Mouse (Mus musculus) cerebellum, postnatal 14 days (tissue): ENCODE measurements at regions not wholly inside any gene's neighbourhood (a gene's known extent, or its start where the extent isn't known, plus 50 kb on each side); places are given as distances from the start of the nearest gene placed in this dataset.
"Not testable (repeated sequence)": the region's sequence is repeated elsewhere in the genome, so short reads cannot be mapped to it uniquely, and the experiment has no call there.

Source experiments
- DNase-seq, 2 experiments: peaks; one replicate each; pipeline ENCODE4 v3.0.0; 2021; ENCODE audit warnings: mixed read lengths in 2 of 2

- no peak for DNase-seq
Measured at GRCm38 (mm10) chrX:166809165-166809564, 223.6 kb upstream of the Egfl6 start.

DNA sequence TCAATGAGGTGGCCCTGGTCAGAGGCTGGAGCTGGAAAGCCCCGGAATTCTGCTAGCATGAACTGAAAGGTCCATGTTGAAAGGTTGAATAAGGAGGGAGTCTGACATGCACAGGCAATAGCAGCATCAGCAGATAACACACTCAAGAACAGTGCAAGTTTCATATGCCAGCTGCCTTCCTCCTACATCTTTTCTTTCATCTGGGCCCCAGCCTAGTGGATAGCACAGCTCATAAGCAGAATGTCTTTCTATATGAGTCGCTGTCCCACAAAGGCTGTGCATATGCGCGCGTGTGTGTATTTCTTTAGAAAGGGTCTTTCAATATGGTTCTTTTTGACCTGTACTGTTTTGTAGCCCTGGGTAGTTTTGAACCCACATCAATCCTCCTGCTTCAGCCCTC lies 222.7 kb upstream of the Egfl6 start:
- DNase-seq: no peak

DNA sequence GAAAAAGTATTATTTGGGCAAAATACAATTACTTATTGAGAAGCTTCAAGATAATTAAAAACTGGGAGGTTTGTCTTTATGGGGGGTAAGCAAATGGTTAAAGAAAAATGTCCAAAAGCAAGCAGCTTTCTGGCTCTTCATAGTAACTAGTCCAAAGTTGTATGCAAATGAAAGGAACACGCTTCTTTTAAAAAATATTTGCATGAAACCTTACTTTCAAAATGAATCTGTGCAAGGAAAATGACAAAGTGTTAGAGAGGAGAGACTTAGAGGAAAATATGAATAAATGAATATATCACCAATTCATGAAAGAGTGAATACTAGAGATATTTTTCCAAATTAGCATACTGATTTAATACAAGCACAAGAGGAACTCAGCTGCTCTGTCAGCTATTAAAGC lies 220.4 kb upstream of the Egfl6 start:
- no peak for DNase-seq

- DNase-seq: no peak
Measured at GRCm38 (mm10) chrX:166805480-166805879, 220.0 kb upstream of the Egfl6 start.

DNA sequence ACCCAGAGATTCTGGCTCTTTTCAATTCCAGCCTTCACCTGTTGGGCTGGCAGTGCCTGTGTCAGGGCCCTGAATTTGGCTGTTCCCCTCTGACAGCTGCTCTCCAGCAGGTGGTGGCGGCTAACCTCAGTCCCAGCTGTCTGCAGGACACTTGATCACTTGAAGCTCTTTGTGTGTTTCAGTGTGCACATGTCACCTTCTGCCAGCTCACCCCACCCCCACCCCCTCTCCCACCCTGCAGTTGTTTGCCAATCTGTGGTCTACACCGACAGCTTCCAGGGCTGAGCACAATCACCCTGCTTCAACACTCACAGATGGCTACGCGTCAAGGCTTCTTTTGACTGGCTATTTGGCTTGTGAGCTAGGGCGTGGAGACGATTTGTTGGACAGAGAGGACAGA lies 217.7 kb upstream of the Egfl6 start:
- DNase-seq: peak; percentile 66 to 75

- no peak for DNase-seq
Measured at GRCm38 (mm10) chrX:166801017-166801416, 215.5 kb upstream of the Egfl6 start.

DNA sequence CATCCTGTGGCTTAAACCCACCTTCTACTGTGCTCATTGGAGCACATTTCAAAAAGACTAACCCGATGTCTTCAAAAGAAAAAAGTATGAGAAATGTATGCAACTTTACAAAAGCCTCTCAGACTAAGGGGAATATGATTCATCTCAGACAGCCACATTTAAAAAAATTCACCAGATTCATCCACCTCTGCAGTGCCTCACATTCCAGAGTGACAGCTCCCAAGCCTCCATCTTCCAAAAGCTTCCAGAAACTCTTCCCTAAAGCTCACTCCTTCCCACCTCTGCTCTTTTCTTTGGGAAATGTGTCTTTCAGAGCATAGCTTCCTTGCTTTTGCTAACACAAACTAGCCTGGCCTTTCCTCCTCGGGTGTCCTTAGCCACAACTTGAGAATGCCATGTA lies 210.1 kb upstream of the Egfl6 start:
- no peak for DNase-seq

DNA sequence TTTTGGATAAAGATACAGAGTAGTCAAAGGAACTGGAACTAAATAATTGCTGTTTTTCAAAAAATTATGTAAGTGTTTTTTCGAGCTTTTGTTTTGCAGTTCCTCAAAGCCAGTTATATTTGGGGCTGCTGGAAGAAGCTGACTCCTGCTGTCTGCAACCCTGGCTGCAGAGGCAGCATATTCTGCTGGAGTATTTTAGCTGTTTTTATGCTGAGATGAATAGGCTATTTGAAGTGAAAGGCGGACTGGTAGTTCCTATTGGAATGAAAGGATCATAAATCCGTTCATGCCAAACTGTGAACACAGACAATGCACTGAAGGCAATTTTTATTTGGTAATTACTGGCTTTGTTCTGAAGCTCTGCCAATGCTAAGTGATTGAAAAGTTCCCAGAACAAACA lies 203.5 kb upstream of the Egfl6 start:
- DNase-seq: no peak

GRCm38 (mm10) chrX:166787137-166787536 lies 201.6 kb upstream of the Egfl6 start:
- DNase-seq: not testable (repeated sequence)

DNA sequence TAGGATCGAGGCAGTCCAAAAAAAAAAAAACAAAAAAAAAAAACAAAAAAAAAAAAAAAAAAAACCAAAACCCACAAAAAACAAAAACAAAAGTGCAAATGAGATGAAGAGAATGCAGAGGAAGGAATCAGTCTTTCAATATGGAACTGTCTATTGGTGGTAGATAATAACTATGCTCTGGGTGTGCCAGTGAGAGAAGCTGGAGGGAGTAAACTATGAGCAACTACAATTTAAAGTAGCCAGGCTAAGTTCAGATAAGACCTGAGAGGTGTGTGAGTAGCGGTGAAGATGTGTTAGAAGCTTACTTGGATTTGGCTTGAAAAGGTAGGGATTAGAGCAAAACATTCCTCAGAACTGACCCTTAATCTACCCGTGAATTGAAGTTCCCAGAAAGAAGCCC lies 200.1 kb upstream of the Egfl6 start:
- no peak for DNase-seq

- no peak for DNase-seq
Measured at GRCm38 (mm10) chrX:166783377-166783776, 197.9 kb upstream of the Egfl6 start.

GRCm38 (mm10) chrX:166779334-166780092 lies 194.0 kb upstream of the Egfl6 start:
- peak; percentile 44 for DNase-seq

DNA sequence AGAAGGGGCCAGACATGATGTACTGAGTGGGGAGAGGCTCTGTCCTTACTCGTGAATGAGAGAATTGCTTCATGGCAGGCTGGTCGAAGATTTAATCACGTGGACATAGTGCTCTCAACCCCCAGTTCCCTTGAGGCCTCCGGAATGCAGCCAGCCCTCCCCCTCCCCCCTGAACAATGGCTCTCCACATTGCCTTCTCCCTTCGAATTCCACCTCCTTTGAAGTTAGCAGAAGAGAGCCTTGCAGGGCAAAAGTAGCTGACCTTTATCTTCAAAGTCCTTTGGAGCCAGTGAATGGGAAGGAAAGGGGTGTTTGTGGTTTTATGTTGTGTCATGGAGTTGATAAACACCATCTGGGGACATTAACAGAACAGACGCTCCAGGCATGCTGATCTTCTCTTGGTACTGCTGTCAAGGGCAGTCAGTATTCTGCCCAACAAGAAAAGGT lies 187.9 kb upstream of the Egfl6 start:
- peak in 1 of 2 experiments; percentile 24 for DNase-seq

- DNase-seq: no peak
Measured at GRCm38 (mm10) chrX:166766991-166767390, 181.5 kb upstream of the Egfl6 start.

- DNase-seq: no peak
Measured at GRCm38 (mm10) chrX:166765647-166766046, 180.1 kb upstream of the Egfl6 start.

DNA sequence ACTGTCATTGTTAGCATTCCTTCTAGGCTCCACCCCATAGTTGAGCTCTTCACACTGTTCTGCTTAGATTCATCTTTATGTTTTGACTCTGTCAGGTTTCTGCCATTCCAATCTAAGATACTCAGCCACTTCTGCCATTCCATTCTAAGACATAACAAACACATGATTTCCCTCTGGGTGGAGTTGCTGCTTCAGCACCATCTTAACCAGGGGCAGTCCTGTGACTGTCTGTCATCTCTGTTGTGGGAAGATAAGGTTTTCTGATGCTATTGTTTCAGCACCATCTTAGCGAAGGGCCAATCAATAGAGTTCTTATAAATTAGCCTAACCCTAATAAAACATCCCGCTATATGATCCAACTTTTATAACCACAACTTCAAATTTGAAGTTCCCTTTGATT lies 176.6 kb upstream of the Egfl6 start:
- no peak for DNase-seq

GRCm38 (mm10) chrX:166757152-166757551 lies 171.6 kb upstream of the Egfl6 start:
- no peak for DNase-seq

DNA sequence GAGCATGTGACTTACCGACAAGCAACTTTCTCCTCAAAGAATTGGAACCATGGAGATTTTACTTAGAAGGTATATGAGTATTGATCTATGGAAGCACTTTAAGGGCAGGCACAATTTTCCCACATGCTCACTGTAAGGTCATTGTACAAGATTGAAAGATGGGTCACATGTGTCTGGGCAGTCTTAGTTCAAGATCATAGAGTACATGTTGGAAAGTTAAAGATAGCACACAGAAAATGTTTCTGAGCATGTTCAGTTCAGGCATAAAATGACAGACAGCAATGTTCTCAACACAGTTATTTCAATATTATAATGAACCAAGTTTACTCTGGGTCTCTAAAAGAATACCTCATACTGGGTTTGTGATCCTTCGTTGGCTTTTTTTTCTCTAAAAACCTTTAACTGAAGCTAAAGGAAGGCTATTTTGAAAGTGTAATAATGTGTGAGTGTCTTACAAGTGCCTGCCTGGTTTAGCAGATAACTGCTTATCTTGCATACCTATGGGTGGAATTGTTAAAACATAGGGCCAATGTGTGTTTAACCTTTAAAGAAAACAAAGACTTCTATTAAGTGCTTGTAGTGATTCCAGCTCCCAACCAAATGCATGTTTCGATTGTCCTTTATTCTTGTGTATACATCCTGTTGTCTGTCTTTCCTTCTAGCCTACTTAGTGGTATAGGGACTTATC lies 169.6 kb upstream of the Egfl6 start:
- DNase-seq: no peak

DNA sequence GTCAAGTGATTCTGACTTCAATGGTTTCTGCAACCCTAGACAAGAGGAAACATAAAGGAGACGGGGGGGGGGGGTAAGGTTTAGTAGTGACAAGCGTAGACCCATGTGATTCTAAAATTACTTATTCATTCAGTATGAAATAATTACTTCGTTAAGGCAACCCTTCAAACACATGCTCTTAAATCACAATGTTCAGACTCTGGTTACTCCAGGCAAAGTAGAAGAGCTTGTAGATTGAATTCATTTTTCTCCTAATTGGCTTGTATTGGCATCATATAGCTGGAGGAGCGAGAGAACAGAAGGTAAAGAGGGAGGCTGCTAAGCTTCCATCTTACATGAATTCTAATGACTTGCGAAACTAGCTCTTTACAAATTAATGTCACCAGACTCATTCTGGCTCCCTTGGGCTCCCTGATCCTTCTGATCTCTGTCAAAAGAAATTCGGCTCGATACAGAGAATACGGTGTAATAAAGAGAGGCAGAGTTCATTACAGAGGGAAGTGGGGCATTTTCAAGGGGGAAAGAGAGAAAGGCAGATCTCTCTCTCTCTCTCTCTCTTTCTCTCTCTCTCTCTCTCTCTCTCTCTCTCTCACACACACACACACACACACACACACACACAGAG lies 163.6 kb upstream of the Egfl6 start:
- DNase-seq: no peak

DNA sequence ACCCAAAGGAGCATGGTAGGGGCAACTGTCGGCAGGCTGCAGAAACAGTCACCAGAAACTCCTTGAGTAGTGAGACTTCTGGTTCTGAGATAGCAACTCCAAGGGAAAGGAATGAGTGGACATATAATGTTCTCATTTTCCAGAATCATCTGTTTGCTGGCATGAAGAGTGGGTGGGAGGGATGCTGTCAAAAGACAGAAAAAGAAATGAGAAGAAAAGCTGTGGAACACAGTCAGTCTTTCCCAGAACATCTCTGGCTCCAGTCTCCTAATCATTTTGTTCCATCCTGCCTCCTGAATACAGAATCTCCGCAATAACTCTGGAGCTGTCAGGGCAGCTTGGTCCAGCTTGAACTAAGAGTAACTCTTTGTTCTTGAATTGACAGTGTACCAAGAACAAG lies 145.8 kb upstream of the Egfl6 start:
- no peak for DNase-seq

DNA sequence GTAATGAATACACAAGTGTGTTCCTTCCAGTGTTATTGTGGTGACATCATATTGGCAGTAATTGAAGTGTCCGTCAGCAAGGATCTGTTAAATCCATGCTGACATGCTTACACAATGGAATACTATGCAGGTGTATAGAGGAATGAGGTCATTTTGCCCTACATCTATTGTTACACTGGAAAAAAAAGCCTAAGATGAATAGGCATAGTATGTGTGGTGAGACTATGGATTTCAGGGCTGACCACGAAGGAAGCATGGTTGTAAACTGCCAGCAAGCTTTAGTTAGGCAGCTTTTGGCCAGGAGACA lies 143.1 kb upstream of the Egfl6 start:
- no peak for DNase-seq

- DNase-seq: peak in 1 of 2 experiments; percentile 2
Measured at GRCm38 (mm10) chrX:166727823-166728621, 142.5 kb upstream of the Egfl6 start.

- DNase-seq: no peak
Measured at GRCm38 (mm10) chrX:166725761-166726503, 140.4 kb upstream of the Egfl6 start.
